Mouse (Mus musculus) lung, postnatal 0 days (tissue): ENCODE data around the gene Klhl40.

ENCODE experiments used
- CTCF ChIP-seq: IDR thresholded peaks from 2 replicates; pipeline ENCODE4 v1.5.1; 2016; ENCODE audit warnings: antibody characterized with exemption, mild to moderate bottlenecking
- EP300 ChIP-seq: IDR thresholded peaks from 2 replicates; pipeline ENCODE4 v1.6.1; 2016; ENCODE audit warnings: antibody characterized with exemption, mild to moderate bottlenecking, control low read depth

- TF ChIP-seq CTCF: no peak
- TF ChIP-seq EP300: no peak
Observed at GRCm38 (mm10) chr9:121756785-121757184, 20.6 kb upstream of the Klhl40 start.
